ENCODE assay signal across 9 mouse cellular contexts in the genomic region with DNA sequence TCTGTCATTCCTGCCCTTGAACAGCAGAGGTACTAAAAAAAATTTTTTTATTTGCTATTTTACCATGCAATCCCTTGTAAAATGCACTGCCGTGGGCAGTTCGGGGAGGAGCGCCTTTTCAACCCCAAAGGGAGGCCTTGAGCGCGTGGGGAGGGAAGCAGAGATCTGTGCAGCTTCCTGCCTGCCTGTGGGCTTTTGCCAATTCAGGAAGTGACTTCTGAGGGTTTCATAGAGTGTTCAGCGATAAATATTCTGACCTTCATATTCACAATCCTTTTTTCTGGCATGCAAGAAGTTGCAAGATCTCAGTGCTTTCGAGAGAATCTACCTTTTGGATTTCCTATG.
DNase-seq lines count a peak whose midpoint lies in the region; ATAC-seq and TF ChIP-seq lines count a peak whose summit lies in the region.
"Had no signal": no experiment of that assay in that cellular context is flagged by ENCODE, and none has a peak within 500 bp of the region (broad histone marks: within the 10 kb centered on the region; RNA-seq: fewer than 3 reads in every experiment).

No protein-coding gene starts in this region.

- 59% methylated on average over 7 of the region's 7 CpGs for WGBS in kidney, adult 2 months
- WGBS in macrophage (ENCODE audit: missing documents), result 3% methylated on average over 7 of the region's 7 CpGs
- WGBS in forebrain, embryonic 10.5 days, result 89% methylated on average over 7 of the region's 7 CpGs

- H3K9me3 ChIP-seq in forebrain, embryonic 10.5 days, result no peaks in the 10 kb centered on the region
- H3K9me3 ChIP-seq: embryonic facial prominence, embryonic 12.5 days had no signal

- no peak overlapping the region for H3K27ac ChIP-seq in kidney, adult 2 months (ENCODE audit: insufficient read depth, low read depth, low read length)
- H3K27ac ChIP-seq in macrophage, result peak overlapping the region; percentile 41
- H3K27ac ChIP-seq in forebrain, embryonic 10.5 days, result no peak overlapping the region
- H3K27ac ChIP-seq: embryonic facial prominence, embryonic 12.5 days had no signal

- no peaks in the 10 kb centered on the region for H3K36me3 ChIP-seq in kidney, adult 2 months (ENCODE audit: control insufficient read depth, insufficient read depth, low read length)
- no peaks in the 10 kb centered on the region for H3K36me3 ChIP-seq in macrophage (ENCODE audit: inconsistent target)
- H3K36me3 ChIP-seq in forebrain, embryonic 10.5 days (replicated peaks), result no peaks in the 10 kb centered on the region
- H3K36me3 ChIP-seq: embryonic facial prominence, embryonic 12.5 days had no signal

- no peaks in the 10 kb centered on the region for H3K79me2 ChIP-seq in macrophage (ENCODE audit: inconsistent target)

- DNase-seq in heart, adult 18-20 months, result peak; percentile 40 to 68
- no peak for DNase-seq in heart, postnatal 25 days (ENCODE audit: low spot score)
- peak; percentile 73 for DNase-seq in kidney, adult 2 months
- DNase-seq in forebrain, embryonic 10.5 days (ENCODE audit: extremely low spot score, low spot score), result no peak
- DNase-seq in testis, postnatal 10 days (ENCODE audit: low spot score), result no peak
- no peak for DNase-seq in gastrocnemius, adult 18-20 months (ENCODE audit: low spot score)

- no peak overlapping the region for H3K4me3 ChIP-seq in kidney, adult 2 months (ENCODE audit: insufficient read depth, low read depth, low read length)
- no peak overlapping the region for H3K4me3 ChIP-seq in macrophage (ENCODE audit: inconsistent target)
- no peak overlapping the region for H3K4me3 ChIP-seq in forebrain, embryonic 10.5 days
- H3K4me3 ChIP-seq: embryonic facial prominence, embryonic 12.5 days had no signal

- peaks cover 3% of the 10 kb centered on the region; the same call in 1 of the 2 replicates for H3K4me1 ChIP-seq in kidney, adult 2 months (ENCODE audit: control insufficient read depth, insufficient read depth, low read length)
- peaks cover 24% of the 10 kb centered on the region for H3K4me1 ChIP-seq in forebrain, embryonic 10.5 days

- ATAC-seq in activated CD4-positive, CD25-positive, alpha-beta regulatory T cell, adult 4 months, result peak; percentile 60

- no peaks in the 10 kb centered on the region for H3K27me3 ChIP-seq in kidney, adult 2 months (replicated peaks; ENCODE audit: control insufficient read depth, insufficient read depth, low read length)
- no peaks in the 10 kb centered on the region for H3K27me3 ChIP-seq in forebrain, embryonic 10.5 days (ENCODE audit: poor library complexity, severe bottlenecking)
- H3K27me3 ChIP-seq: embryonic facial prominence, embryonic 12.5 days had no signal

- intact Hi-C loops in heart, postnatal 25 days (cut with DNase I), result loop anchor here (5.0 kb wide), 1 partner anchor 55 kb away; no protein-coding TSS in a partner anchor

- no peak for TF ChIP-seq CTCF in kidney, adult 2 months (conservative IDR thresholded peaks at IDR 0.05; ENCODE audit: insufficient read depth, insufficient read length, low read depth, low read length)

- no peak for TF ChIP-seq POLR2A in kidney, adult 2 months (IDR thresholded peaks at IDR 0.05; ENCODE audit: low read depth, low read length)

Comparison
In these comparisons a context has a peak if more than half of its experiments do, and no peak if none do; other contexts are left out.
1. DNase-seq: peak in heart, adult 18-20 months (2 of 2) and kidney, adult 2 months (single experiment); none in heart, postnatal 25 days (single experiment), forebrain, embryonic 10.5 days (single experiment), testis, postnatal 10 days (single experiment) and gastrocnemius, adult 18-20 months (single experiment).